Mouse (Mus musculus) regulatory T cell (primary cell): ENCODE measurements at regions not wholly inside any gene's neighbourhood (a gene's known extent, or its start where the extent isn't known, plus 50 kb on each side); places are given as distances from the start of the nearest gene placed in this dataset.
"Not testable (repeated sequence)": the region's sequence is repeated elsewhere in the genome, so short reads cannot be mapped to it uniquely, and the experiment has no call there.

Source experiments
- in situ Hi-C: fragments of 300-600 bp; cut with MboI, MseI; formaldehyde crosslinking; loops from one replicate; pipeline ENCODE4 v1.15.1; 2025; ENCODE audit warnings: high pct_unique_total_duplicates

GRCm38 (mm10) chr8:100393327-100393726 is 977.1 kb upstream of the Cdh8 start:
- in situ Hi-C loops, result no loop called here

GRCm38 (mm10) chr8:100367663-100368062 is 951.4 kb upstream of the Cdh8 start:
- in situ Hi-C loops, result no loop called here

- in situ Hi-C loops, result no loop called here
These were observed 946.5 kb upstream of the Cdh8 start for GRCm38 (mm10) chr8:100362772-100363171.

GRCm38 (mm10) chr8:100360541-100360940 is 944.3 kb upstream of the Cdh8 start:
- in situ Hi-C loops, result not testable (repeated sequence)

- in situ Hi-C loops, result no loop called here
These were observed 918.3 kb upstream of the Cdh8 start for GRCm38 (mm10) chr8:100334528-100334927.

GRCm38 (mm10) chr8:100325616-100326015 is 909.3 kb upstream of the Cdh8 start:
- in situ Hi-C loops, result loop anchor here (10.0 kb wide), 1 partner anchor 931 kb away; no protein-coding TSS in a partner anchor

- in situ Hi-C loops, result loop anchor here (10.0 kb wide), 1 partner anchor 929 kb away; no protein-coding TSS in a partner anchor
These were observed 907.2 kb upstream of the Cdh8 start for GRCm38 (mm10) chr8:100323471-100323870.

GRCm38 (mm10) chr8:100298191-100298590 is 881.9 kb upstream of the Cdh8 start:
- in situ Hi-C loops, result no loop called here

GRCm38 (mm10) chr8:100292588-100292987 is 876.3 kb upstream of the Cdh8 start:
- in situ Hi-C loops, result no loop called here

- in situ Hi-C loops, result no loop called here
These were observed 875.7 kb upstream of the Cdh8 start for GRCm38 (mm10) chr8:100291981-100292380.
